Mouse (Mus musculus): Measurements from ENCODE around the gene Acpp.

Acpp gene

GRCm38 (mm10) chr9:104247307-104247987 is 90.1 kb downstream of the Acpp start:
- DNase-seq: peak; percentile 30

- DNase-seq: peak; percentile 85
These were observed 93.6 kb downstream of the Acpp start for GRCm38 (mm10) chr9:104243799-104244466.

GRCm38 (mm10) chr9:104240146-104240545 is 97.4 kb downstream of the Acpp start:
- DNase-seq: peak; percentile 35

- DNase-seq: peak; percentile 78
These were observed 98.5 kb downstream of the Acpp start for GRCm38 (mm10) chr9:104239076-104239475.

Data from heart, adult 11 months (tissue).